Mouse (Mus musculus): ENCODE results near the gene Mgl2.

DNA sequence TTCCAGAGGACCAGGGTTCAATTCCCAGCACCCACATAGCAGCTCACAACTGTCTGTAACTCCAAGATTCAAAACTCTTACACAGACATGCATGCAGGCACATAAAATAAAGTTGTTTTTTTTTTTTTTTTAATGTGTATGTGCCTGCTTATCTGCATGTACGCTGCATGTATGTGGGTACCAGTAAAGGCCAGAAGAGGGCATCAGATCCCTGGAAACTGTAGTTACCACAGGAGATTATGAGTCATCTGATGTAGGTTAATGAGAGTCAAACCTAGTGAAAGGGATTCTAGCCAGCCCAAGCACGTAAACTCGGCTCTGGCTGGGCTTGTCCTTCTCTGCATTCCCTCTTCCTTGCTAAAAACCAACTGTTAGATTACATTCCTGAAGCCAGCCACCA is 20.9 kb downstream of the Mgl2 start:
- TF ChIP-seq POLR2A (IDR thresholded peaks at IDR 0.05; ENCODE audit: low read depth, low read length) (no peak), KAT2A (IDR thresholded peaks at IDR 0.05; ENCODE audit: insufficient replicate concordance, low read length) (no peak), UBTF (IDR thresholded peaks at IDR 0.05; ENCODE audit: low read depth, low read length) (no peak), SIN3A (IDR thresholded peaks at IDR 0.05; ENCODE audit: low read length) (no peak), CHD2 (IDR thresholded peaks at IDR 0.05; ENCODE audit: low read length) (no peak), CTCF (conservative IDR thresholded peaks at IDR 0.05 in 1 of 2, IDR thresholded peaks at IDR 0.05 in 1 of 2; ENCODE audit: low read depth in 2 of 2, low read length in 2 of 2) (peak in 1 of 2 experiments; percentile 64; a peak in 2 of 4 replicates), POLR2AphosphoS2 (IDR thresholded peaks at IDR 0.05; ENCODE audit: low read depth, low read length) (no peak), RCOR1 (conservative IDR thresholded peaks at IDR 0.05; ENCODE audit: low read depth, low read length) (no peak), USF1 (IDR thresholded peaks at IDR 0.05; ENCODE audit: low read depth, low read length) (no peak), EP300 (IDR thresholded peaks at IDR 0.05; ENCODE audit: low read length) (no peak), GABPA (IDR thresholded peaks at IDR 0.05; ENCODE audit: insufficient replicate concordance, low read depth, low read length) (no peak), BHLHE40 (IDR thresholded peaks at IDR 0.05; ENCODE audit: low read depth, low read length) (no peak), USF2 (conservative IDR thresholded peaks at IDR 0.05; ENCODE audit: low read depth, low read length) (no peak), MEF2A (IDR thresholded peaks at IDR 0.05; ENCODE audit: borderline replicate concordance, low read depth, low read length) (no peak)

All from CH12.LX (cell line).